In genomic region chr10:127621191-127622056, GRCm38 (mm10) we compare ENCODE assay signal across 8 mouse cellular contexts. TPM values are rescaled to one million over a fixed set of nuclear protein-coding genes. Genes with fewer than 3 reads are reported as not detected.
A peak's percentile ranks its signal among the peaks of the same experiment; 100 is the strongest.
DNase-seq lines count a peak whose midpoint lies in the region; ATAC-seq and TF ChIP-seq lines count a peak whose summit lies in the region.

No protein-coding gene starts in this region.

- peak; percentile 91 for ATAC-seq in kidney, embryonic 16.5 days (ENCODE audit: low FRiP score, low TSS enrichment)
- peak; percentile 74 for ATAC-seq in liver, embryonic 11.5 days (replicated peaks; ENCODE audit: low FRiP score)

- H3K9me3 ChIP-seq in heart, embryonic 10.5 days: no peaks in the 10 kb centered on the region
- peaks cover 3% of the 10 kb centered on the region for H3K9me3 ChIP-seq in kidney, embryonic 16.5 days (ENCODE audit: low read length)
- H3K9me3 ChIP-seq in liver, embryonic 11.5 days (ENCODE audit: control insufficient read depth, low read length): peaks cover 2% of the 10 kb centered on the region

- TF ChIP-seq CTCF in embryonic fibroblast, embryonic 13.5 days (IDR thresholded peaks at IDR 0.05; ENCODE audit: borderline replicate concordance, insufficient read depth, low read length): no peak

- H3K27ac ChIP-seq in embryonic fibroblast, embryonic 13.5 days (ENCODE audit: insufficient read depth, low read length): peak overlapping the region; percentile 99
- H3K27ac ChIP-seq in heart, embryonic 10.5 days: peak overlapping the region; percentile 92
- H3K27ac ChIP-seq in kidney, embryonic 16.5 days (ENCODE audit: low read length): peak overlapping the region; percentile 98
- peak overlapping the region; percentile 89 for H3K27ac ChIP-seq in liver, embryonic 11.5 days (ENCODE audit: low read depth, low read length)

- H3K9ac ChIP-seq in kidney, embryonic 16.5 days (replicated peaks; ENCODE audit: low read length): peak overlapping the region; percentile 81
- peak overlapping the region; percentile 59 for H3K9ac ChIP-seq in liver, embryonic 11.5 days (ENCODE audit: low read depth, low read length)

- H3K4me3 ChIP-seq in embryonic fibroblast, embryonic 13.5 days (ENCODE audit: insufficient read depth, low read length): peak overlapping the region; percentile 63
- peak overlapping the region; percentile 83 for H3K4me3 ChIP-seq in heart, embryonic 10.5 days
- H3K4me3 ChIP-seq in kidney, embryonic 16.5 days (ENCODE audit: low read length): peak overlapping the region; percentile 74
- peak overlapping the region; percentile 58 for H3K4me3 ChIP-seq in liver, embryonic 11.5 days (ENCODE audit: low read depth, low read length)

- peak; percentile 72 for TF ChIP-seq POLR2A in embryonic fibroblast, embryonic 13.5 days (IDR thresholded peaks at IDR 0.05; ENCODE audit: low read depth, low read length)

- DNase-seq in 3T3-L1 (ENCODE audit: low read depth, low spot score): peak; percentile 97
- DNase-seq in adrenal gland, postnatal 4 days (ENCODE audit: low spot score in 2 of 2): peak; percentile 80 to 84
- DNase-seq in heart, embryonic 10.5 days (ENCODE audit: low spot score): peak; percentile 93
- DNase-seq in liver, embryonic 11.5 days (ENCODE audit: low spot score): peak; percentile 82
- peak; percentile 82 for DNase-seq in naive thymus-derived CD4-positive, alpha-beta T cell, adult 2 months (ENCODE audit: low read depth)
- peak; percentile 87 for DNase-seq in telencephalon, adult 2 months (ENCODE audit: low read depth, low spot score)

- 0% methylated on average over 36 of the region's 39 CpGs for WGBS in heart, embryonic 10.5 days
- WGBS in kidney, embryonic 16.5 days: 0% methylated on average over 36 of the region's 39 CpGs
- WGBS in liver, embryonic 11.5 days: under 1% methylated on average over 35 of the region's 39 CpGs

- peaks cover 7% of the 10 kb centered on the region for H3K4me1 ChIP-seq in embryonic fibroblast, embryonic 13.5 days (ENCODE audit: control insufficient read depth, insufficient read depth, low read length)
- H3K4me1 ChIP-seq in heart, embryonic 10.5 days: peaks cover 57% of the 10 kb centered on the region
- H3K4me1 ChIP-seq in kidney, embryonic 16.5 days (ENCODE audit: insufficient read depth, low read length): peaks cover 50% of the 10 kb centered on the region
- peaks cover 29% of the 10 kb centered on the region for H3K4me1 ChIP-seq in liver, embryonic 11.5 days (replicated peaks; ENCODE audit: control insufficient read depth, insufficient read depth, low read length)

- H3K27me3 ChIP-seq in heart, embryonic 10.5 days (ENCODE audit: insufficient read depth, poor library complexity, severe bottlenecking): 0 out of 2 replicates have a peak, but pooled peaks cover 4% of the 10 kb centered on the region
- no peaks in the 10 kb centered on the region for H3K27me3 ChIP-seq in kidney, embryonic 16.5 days (ENCODE audit: insufficient read depth, low read length)
- peaks cover 45% of the 10 kb centered on the region for H3K27me3 ChIP-seq in liver, embryonic 11.5 days (replicated peaks; ENCODE audit: control insufficient read depth, insufficient read depth, low read length)

- peak overlapping the region; percentile 96 for H3K4me2 ChIP-seq in kidney, embryonic 16.5 days (replicated peaks; ENCODE audit: low read depth, low read length)
- peak overlapping the region; percentile 84 for H3K4me2 ChIP-seq in liver, embryonic 11.5 days

- no peaks in the 10 kb centered on the region for H3K36me3 ChIP-seq in heart, embryonic 10.5 days
- H3K36me3 ChIP-seq in kidney, embryonic 16.5 days (ENCODE audit: insufficient read depth, low read length): no peaks in the 10 kb centered on the region
- H3K36me3 ChIP-seq in liver, embryonic 11.5 days (ENCODE audit: control insufficient read depth, insufficient read depth, low read length): no peaks in the 10 kb centered on the region

RNA-seq across cellular contexts. Expression of gene Lrp1, which starts 0.5 kb away (rescaled TPM):
- 100 to 1,000 TPM; 283 to 301 TPM for total RNA-seq in adrenal gland, postnatal 4 days (2021)
- polyA plus RNA-seq in embryonic fibroblast, embryonic 13.5 days (2011; ENCODE audit: insufficient read length, low read depth, missing spikeins): 387 and 453 TPM in 2 replicates
- polyA plus RNA-seq in heart, embryonic 10.5 days (2016; fragmentation: Nextera tagmentation; extraction: Ambion mirVana): 37.4 and 51.8 TPM in 2 replicates
- 70.9 and 71.7 TPM in 2 replicates for polyA plus RNA-seq in kidney, embryonic 16.5 days (2015; fragmentation: Nextera tagmentation; extraction: Ambion mirVana)
- 35.7 and 36.8 TPM in 2 replicates for polyA plus RNA-seq in liver, embryonic 11.5 days (2014; fragmentation: Nextera tagmentation; extraction: Ambion mirVana)

RNA-seq across cellular contexts. Expression of gene Stat6, which starts 21.4 kb away (rescaled TPM):
- total RNA-seq in adrenal gland, postnatal 4 days (2021): 10 to 100 TPM; 72.7 to 78.0 TPM
- 55.1 and 55.8 TPM in 2 replicates for polyA plus RNA-seq in embryonic fibroblast, embryonic 13.5 days (2011; ENCODE audit: insufficient read length, low read depth, missing spikeins)
- 22.5 and 28.1 TPM in 2 replicates for polyA plus RNA-seq in heart, embryonic 10.5 days (2016; fragmentation: Nextera tagmentation; extraction: Ambion mirVana)
- polyA plus RNA-seq in kidney, embryonic 16.5 days (2015; fragmentation: Nextera tagmentation; extraction: Ambion mirVana): 33.8 and 37.4 TPM in 2 replicates
- 28.7 TPM in 2 replicates for polyA plus RNA-seq in liver, embryonic 11.5 days (2014; fragmentation: Nextera tagmentation; extraction: Ambion mirVana)

RNA-seq across cellular contexts. Expression of gene Nemp1, which starts 45.3 kb away (rescaled TPM):
- 10 to 100 TPM; 11.6 to 13.2 TPM for total RNA-seq in adrenal gland, postnatal 4 days (2021)
- polyA plus RNA-seq in embryonic fibroblast, embryonic 13.5 days (2011; ENCODE audit: insufficient read length, low read depth, missing spikeins): 8.5 and 10.6 TPM in 2 replicates
- polyA plus RNA-seq in heart, embryonic 10.5 days (2016; fragmentation: Nextera tagmentation; extraction: Ambion mirVana): 7.7 and 8.8 TPM in 2 replicates
- 10.6 and 10.7 TPM in 2 replicates for polyA plus RNA-seq in kidney, embryonic 16.5 days (2015; fragmentation: Nextera tagmentation; extraction: Ambion mirVana)
- 10.5 and 11.2 TPM in 2 replicates for polyA plus RNA-seq in liver, embryonic 11.5 days (2014; fragmentation: Nextera tagmentation; extraction: Ambion mirVana)

RNA-seq across cellular contexts. Expression of gene Nab2, which starts 46.9 kb away (rescaled TPM):
- total RNA-seq in adrenal gland, postnatal 4 days (2021): 10 to 100 TPM; 22.8 to 24.4 TPM
- polyA plus RNA-seq in embryonic fibroblast, embryonic 13.5 days (2011; ENCODE audit: insufficient read length, low read depth, missing spikeins): 69.7 and 77.8 TPM in 2 replicates
- polyA plus RNA-seq in heart, embryonic 10.5 days (2016; fragmentation: Nextera tagmentation; extraction: Ambion mirVana): 11.4 and 12.6 TPM in 2 replicates
- polyA plus RNA-seq in kidney, embryonic 16.5 days (2015; fragmentation: Nextera tagmentation; extraction: Ambion mirVana): 28.8 and 32.1 TPM in 2 replicates
- 5.7 and 5.8 TPM in 2 replicates for polyA plus RNA-seq in liver, embryonic 11.5 days (2014; fragmentation: Nextera tagmentation; extraction: Ambion mirVana)

Comparison
In these comparisons a context has a peak if more than half of its experiments do, and no peak if none do; other contexts are left out.
1. Peak in every context shown above with its lines: DNase-seq, ATAC-seq, H3K4me3 ChIP-seq and H3K27ac ChIP-seq.